Mouse (Mus musculus) heart, embryonic 11.5 days (tissue): ENCODE data around the gene Mmp8. TPM values are rescaled to one million over a fixed set of nuclear protein-coding genes. Genes with fewer than 3 reads are reported as not detected.

Experiments used
- ATAC-seq: fragments of 200-750 bp; cut with Nextera tagmentation; replicated peaks from 2 replicates; pipeline ENCODE4 v1.8.0; 2017; ENCODE audit warnings: moderate library complexity; ENCODE audit not compliant: insufficient number of reproducible peaks, low FRiP score, low TSS enrichment
- H3K27ac ChIP-seq: fragments of 300-500 bp; sonication (generic); 2 replicates; pipeline ENCODE4 v1.5.1; 2014; ENCODE audit warnings: mild to moderate bottlenecking, low read depth, low read length
- H3K27me3 ChIP-seq: fragments of 300-500 bp; sonication (generic); 2 replicates; pipeline ENCODE4 v1.6.1; 2014; ENCODE audit warnings: mild to moderate bottlenecking, low read length, mixed read lengths; ENCODE audit not compliant: control insufficient read depth, insufficient read depth
- H3K36me3 ChIP-seq: fragments of 300-500 bp; sonication (generic); 2 replicates; pipeline ENCODE4 v1.6.1; 2014; ENCODE audit warnings: mild to moderate bottlenecking, low read length, moderate library complexity, mixed read lengths; ENCODE audit not compliant: control insufficient read depth, insufficient read depth
- H3K4me1 ChIP-seq: fragments of 300-500 bp; sonication (generic); 2 replicates; pipeline ENCODE4 v1.6.1; 2014; ENCODE audit warnings: low read length; ENCODE audit not compliant: control insufficient read depth, insufficient read depth
- H3K4me2 ChIP-seq: fragments of 300-500 bp; sonication (generic); 2 replicates; pipeline ENCODE4 v1.6.1; 2014; ENCODE audit warnings: mild to moderate bottlenecking, moderate library complexity
- H3K4me3 ChIP-seq: fragments of 300-500 bp; sonication (generic); 2 replicates; pipeline ENCODE4 v1.5.1; 2014; ENCODE audit warnings: low read depth, low read length
- H3K9ac ChIP-seq: fragments of 300-500 bp; sonication (generic); 2 replicates; pipeline ENCODE4 v1.6.1; 2014; ENCODE audit warnings: mild to moderate bottlenecking, low read depth, low read length, moderate library complexity
- H3K9me3 ChIP-seq: fragments of 300-500 bp; sonication (generic); replicated peaks from 2 replicates; pipeline ENCODE4 v1.6.1; 2016; ENCODE audit warnings: low read length; ENCODE audit not compliant: control insufficient read depth
- WGBS: fragments of 180-500 bp; shearing (Covaris S2); extraction: QIAGEN DNeasy Blood & Tissue Kit; methylation state at CpG from one replicate; pipeline ENCODE4 v1.1.7; 2014; ENCODE audit not compliant: insufficient replicate concordance; 5-methylcytosine and 5-hydroxymethylcytosine counted together
- polyA plus RNA-seq: library from polyadenylated mRNA; unstranded; fragments of >200 nt; fragmentation: Nextera tagmentation; extraction: Ambion mirVana; gene quantifications from 2 replicates; pipeline ENCODE4 v1.2.1, GENCODE M21; 2014

The Mmp8 gene
- polyA plus RNA-seq, 1 experiment from 2014 or later: not detected

- Histone ChIP-seq H3K9me3 (no peaks in the 10 kb centered on the region), H3K4me2 (no peak overlapping the region), H3K27me3 (no peaks in the 10 kb centered on the region), H3K4me1 (no peaks in the 10 kb centered on the region), H3K36me3 (no peaks in the 10 kb centered on the region), H3K9ac (no peak overlapping the region), H3K4me3 (no peak overlapping the region), H3K27ac (no peak overlapping the region)
- ATAC-seq: no peak
- 77% methylated on average over 2 of the region's 2 CpGs for WGBS
These were observed 14.5 kb downstream of the Mmp8 start for GRCm38 (mm10) chr9:7572663-7573308.

GRCm38 (mm10) chr9:7575526-7575925, 17.3 kb downstream of the Mmp8 start:
- Histone ChIP-seq H3K4me3 (no peak overlapping the region), H3K27ac (no peak overlapping the region), H3K27me3 (no peaks in the 10 kb centered on the region), H3K36me3 (no peaks in the 10 kb centered on the region), H3K4me1 (no peaks in the 10 kb centered on the region), H3K9me3 (no peaks in the 10 kb centered on the region), H3K4me2 (no peak overlapping the region), H3K9ac (no peak overlapping the region)
- ATAC-seq: no peak
- WGBS: 70% methylated on average over 3 of the region's 3 CpGs

- WGBS: 81% methylated on average over 2 of the region's 2 CpGs
- H3K27me3 ChIP-seq: no peaks in the 10 kb centered on the region
- no peaks in the 10 kb centered on the region for H3K36me3 ChIP-seq
- H3K4me3 ChIP-seq: no peak overlapping the region
- no peaks in the 10 kb centered on the region for H3K9me3 ChIP-seq
- H3K4me2 ChIP-seq: no peak overlapping the region
- no peak overlapping the region for H3K27ac ChIP-seq
- ATAC-seq: no peak
- no peak overlapping the region for H3K9ac ChIP-seq
- H3K4me1 ChIP-seq: no peaks in the 10 kb centered on the region
These were observed 19.1 kb downstream of the Mmp8 start for GRCm38 (mm10) chr9:7577371-7577770.

- WGBS: 60% methylated on average over 8 of the region's 8 CpGs
- ATAC-seq: no peak
These were observed 31.8 kb downstream of the Mmp8 start for GRCm38 (mm10) chr9:7590063-7590462.

GRCm38 (mm10) chr9:7593272-7593812, 35.1 kb downstream of the Mmp8 start:
- Histone ChIP-seq H3K36me3 (no peaks in the 10 kb centered on the region), H3K27ac (no peak overlapping the region), H3K9me3 (no peaks in the 10 kb centered on the region), H3K9ac (no peak overlapping the region), H3K4me1 (no peaks in the 10 kb centered on the region), H3K4me2 (no peak overlapping the region), H3K4me3 (no peak overlapping the region), H3K27me3 (no peaks in the 10 kb centered on the region)
- WGBS: 84% methylated on average over 3 of the region's 3 CpGs
- ATAC-seq: no peak

More at GRCm38 (mm10) chr9:7590063-7590462, 31.8 kb downstream of the Mmp8 start:
- Histone ChIP-seq H3K9ac (no peak overlapping the region), H3K4me2 (no peak overlapping the region), H3K4me1 (no peaks in the 10 kb centered on the region), H3K9me3 (no peaks in the 10 kb centered on the region), H3K4me3 (no peak overlapping the region), H3K27me3 (no peaks in the 10 kb centered on the region), H3K36me3 (no peaks in the 10 kb centered on the region), H3K27ac (no peak overlapping the region)

GRCm38 (mm10) chr9:7594816-7595540, 36.7 kb downstream of the Mmp8 start:
- no peaks in the 10 kb centered on the region for H3K4me1 ChIP-seq
- H3K4me2 ChIP-seq: peak overlapping the region; percentile 61

GRCm38 (mm10) chr9:7602982-7603742, 44.9 kb downstream of the Mmp8 start:
- Histone ChIP-seq H3K4me2 (no peak overlapping the region), H3K9ac (no peak overlapping the region), H3K27ac (no peak overlapping the region), H3K4me3 (no peak overlapping the region), H3K9me3 (no peaks in the 10 kb centered on the region), H3K27me3 (no peaks in the 10 kb centered on the region), H3K4me1 (no peaks in the 10 kb centered on the region), H3K36me3 (no peaks in the 10 kb centered on the region)
- no peak for ATAC-seq
- 4% methylated on average over 3 of the region's 3 CpGs for WGBS

More at GRCm38 (mm10) chr9:7594816-7595540, 36.7 kb downstream of the Mmp8 start:
- Histone ChIP-seq H3K27me3 (no peaks in the 10 kb centered on the region), H3K27ac (no peak overlapping the region), H3K36me3 (no peaks in the 10 kb centered on the region), H3K4me3 (peak overlapping the region; percentile 24), H3K9me3 (no peaks in the 10 kb centered on the region), H3K9ac (peak overlapping the region; percentile 50)
- ATAC-seq: peak; percentile 84
- WGBS: 22% methylated on average over 6 of the region's 6 CpGs

- Histone ChIP-seq H3K4me2 (no peak overlapping the region), H3K27me3 (no peaks in the 10 kb centered on the region), H3K27ac (no peak overlapping the region), H3K9ac (no peak overlapping the region), H3K36me3 (no peaks in the 10 kb centered on the region), H3K4me3 (no peak overlapping the region), H3K9me3 (no peaks in the 10 kb centered on the region), H3K4me1 (no peaks in the 10 kb centered on the region)
- 67% methylated on average over 6 of the region's 6 CpGs for WGBS
- ATAC-seq: no peak
These were observed 45.7 kb downstream of the Mmp8 start for GRCm38 (mm10) chr9:7604005-7604404.
